Mouse (Mus musculus) limb, embryonic 12.5 days (tissue): ENCODE measurements around the gene Dglucy. TPM values are rescaled to one million over a fixed set of nuclear protein-coding genes. Genes with fewer than 3 reads are reported as not detected.

ENCODE experiments used
- ATAC-seq: fragments of 200-750 bp; cut with Nextera tagmentation; 2 replicates; pipeline ENCODE4 v1.8.0; 2017; ENCODE audit warnings: low read depth, moderate TSS enrichment; ENCODE audit not compliant: insufficient number of reproducible peaks, insufficient read depth, low FRiP score, low TSS enrichment
- H3K27ac ChIP-seq: fragments of 300-500 bp; sonication (generic); 2 replicates; pipeline ENCODE4 v1.5.1; 2016; ENCODE audit warnings: mild to moderate bottlenecking, moderate library complexity
- H3K27me3 ChIP-seq: fragments of 300-500 bp; sonication (generic); 2 replicates; pipeline ENCODE4 v1.6.1; 2016; ENCODE audit warnings: mild to moderate bottlenecking, moderate library complexity
- H3K36me3 ChIP-seq: fragments of 300-500 bp; sonication (generic); 2 replicates; pipeline ENCODE4 v1.6.1; 2016; ENCODE audit warnings: mild to moderate bottlenecking, moderate library complexity
- H3K4me1 ChIP-seq: fragments of 300-500 bp; sonication (generic); replicated peaks from 2 replicates; pipeline ENCODE4 v1.6.1; 2016
- H3K4me2 ChIP-seq: fragments of 300-500 bp; sonication (generic); 2 replicates; pipeline ENCODE4 v1.6.1; 2016; ENCODE audit warnings: mild to moderate bottlenecking, moderate library complexity
- H3K4me3 ChIP-seq: fragments of 300-500 bp; sonication (generic); replicated peaks from 2 replicates; pipeline ENCODE4 v1.5.1; 2016; ENCODE audit warnings: mild to moderate bottlenecking
- H3K9ac ChIP-seq: fragments of 300-500 bp; sonication (generic); replicated peaks from 2 replicates; pipeline ENCODE4 v1.6.1; 2016; ENCODE audit warnings: mild to moderate bottlenecking, moderate library complexity
- H3K9me3 ChIP-seq: fragments of 300-500 bp; sonication (generic); 2 replicates; pipeline ENCODE4 v1.6.1; 2016; ENCODE audit warnings: mild to moderate bottlenecking, moderate library complexity
- WGBS: fragments of 180-500 bp; shearing (Covaris S2); methylation state at CpG from one replicate; pipeline ENCODE4 v1.1.7; 2016; 5-methylcytosine and 5-hydroxymethylcytosine counted together
- polyA plus RNA-seq: library from polyadenylated mRNA; unstranded; fragments of >200 nt; fragmentation: Nextera tagmentation; extraction: Ambion mirVana; gene quantifications from 2 replicates; pipeline ENCODE4 v1.2.1, GENCODE M21; 2016

The Dglucy gene
- polyA plus RNA-seq, 1 experiment from 2014 or later, result 1.5 TPM

DNA sequence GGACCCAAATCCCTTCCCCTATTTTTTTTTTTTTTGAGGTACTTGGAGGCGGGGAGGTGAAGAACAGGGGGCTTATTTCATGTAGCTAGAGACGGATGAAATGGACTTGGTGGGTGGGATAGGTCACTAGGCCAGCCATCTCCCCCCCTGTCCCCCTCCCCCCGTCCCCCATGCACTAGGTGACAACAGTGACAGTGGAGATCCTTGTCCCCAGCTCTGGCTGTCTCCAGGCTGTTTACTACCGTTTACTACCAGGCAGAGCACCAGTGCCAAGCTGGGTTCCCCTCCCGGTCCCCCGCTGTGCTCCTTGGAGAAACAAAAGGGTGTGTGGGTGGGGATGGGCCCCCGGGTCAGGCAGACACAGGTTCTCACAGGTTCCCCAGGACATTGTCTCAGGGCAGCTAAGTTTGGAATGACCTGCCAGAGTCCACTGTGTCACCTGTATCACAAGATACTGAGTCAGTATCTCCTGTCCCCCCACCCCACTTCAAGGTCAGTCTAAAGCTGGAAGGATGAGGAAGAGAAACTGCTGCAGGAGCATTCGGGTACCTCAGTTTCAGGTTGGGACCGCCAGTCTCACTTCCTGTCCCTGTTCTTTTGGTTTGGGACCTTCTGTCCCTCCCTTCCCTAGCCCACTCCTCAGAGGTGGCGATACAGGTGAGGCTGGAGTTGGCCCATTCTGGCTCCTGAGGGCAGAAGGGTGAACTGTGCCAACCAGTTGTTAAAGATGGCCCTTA lies 129.6 kb downstream of the Dglucy start:
- Histone ChIP-seq H3K9me3 (no peaks in the 10 kb centered on the region), H3K27ac (no peak overlapping the region), H3K36me3 (no peaks in the 10 kb centered on the region), H3K27me3 (peaks cover 39% of the 10 kb centered on the region), H3K4me2 (peak overlapping the region; percentile 91), H3K9ac (no peak overlapping the region), H3K4me1 (peaks cover 37% of the 10 kb centered on the region), H3K4me3 (peak overlapping the region; percentile 49)
- WGBS, result 24% methylated on average over 10 of the region's 10 CpGs
- ATAC-seq, result 0 out of 2 replicates have a peak, but pooled peaks have one; percentile 23

GRCm38 (mm10) chr12:100909765-100910164 lies 130.9 kb downstream of the Dglucy start:
- H3K27ac ChIP-seq, result no peak overlapping the region
- no peaks in the 10 kb centered on the region for H3K36me3 ChIP-seq
- WGBS, result 65% methylated on average over 6 of the region's 6 CpGs
- H3K9ac ChIP-seq, result no peak overlapping the region
- H3K4me3 ChIP-seq, result no peak overlapping the region
- peaks cover 37% of the 10 kb centered on the region for H3K4me1 ChIP-seq
- peaks cover 39% of the 10 kb centered on the region for H3K27me3 ChIP-seq
- no peak overlapping the region for H3K4me2 ChIP-seq
- no peak for ATAC-seq
- no peaks in the 10 kb centered on the region for H3K9me3 ChIP-seq

GRCm38 (mm10) chr12:100910731-100911130 lies 131.9 kb downstream of the Dglucy start:
- Histone ChIP-seq H3K27me3 (peaks cover 38% of the 10 kb centered on the region), H3K4me3 (no peak overlapping the region), H3K9ac (no peak overlapping the region), H3K9me3 (no peaks in the 10 kb centered on the region), H3K4me1 (peaks cover 37% of the 10 kb centered on the region), H3K27ac (no peak overlapping the region), H3K4me2 (no peak overlapping the region), H3K36me3 (no peaks in the 10 kb centered on the region)
- 64% methylated on average over 12 of the region's 12 CpGs for WGBS
- no peak for ATAC-seq

- peaks cover 7% of the 10 kb centered on the region for H3K36me3 ChIP-seq
- WGBS, result 81% methylated on average over 15 of the region's 15 CpGs
- H3K4me2 ChIP-seq, result no peak overlapping the region
- no peak overlapping the region for H3K4me3 ChIP-seq
- H3K9ac ChIP-seq, result no peak overlapping the region
- H3K9me3 ChIP-seq, result no peaks in the 10 kb centered on the region
- H3K27ac ChIP-seq, result no peak overlapping the region
- ATAC-seq, result no peak
- H3K27me3 ChIP-seq, result no peaks in the 10 kb centered on the region
- H3K4me1 ChIP-seq, result no peaks in the 10 kb centered on the region
Observed at GRCm38 (mm10) chr12:100924646-100925339, 145.9 kb downstream of the Dglucy start.

- 71% methylated on average over 14 of the region's 14 CpGs for WGBS
- no peak overlapping the region for H3K27ac ChIP-seq
- no peak overlapping the region for H3K4me3 ChIP-seq
- H3K9ac ChIP-seq, result no peak overlapping the region
- peaks cover 7% of the 10 kb centered on the region for H3K36me3 ChIP-seq
- no peak overlapping the region for H3K4me2 ChIP-seq
- 0 out of 2 replicates have a peak, but pooled peaks have one; percentile 44 for ATAC-seq
- H3K27me3 ChIP-seq, result no peaks in the 10 kb centered on the region
- no peaks in the 10 kb centered on the region for H3K4me1 ChIP-seq
- no peaks in the 10 kb centered on the region for H3K9me3 ChIP-seq
Observed at GRCm38 (mm10) chr12:100925644-100926619, 147.1 kb downstream of the Dglucy start.

GRCm38 (mm10) chr12:100928286-100928685 lies 149.4 kb downstream of the Dglucy start:
- Histone ChIP-seq H3K9ac (no peak overlapping the region), H3K27ac (no peak overlapping the region), H3K4me2 (no peak overlapping the region), H3K4me1 (no peaks in the 10 kb centered on the region), H3K9me3 (no peaks in the 10 kb centered on the region), H3K4me3 (no peak overlapping the region), H3K27me3 (no peaks in the 10 kb centered on the region), H3K36me3 (peaks cover 11% of the 10 kb centered on the region)
- ATAC-seq, result no peak
- WGBS, result 88% methylated on average over 9 of the region's 9 CpGs

GRCm38 (mm10) chr12:100931653-100932052 lies 152.8 kb downstream of the Dglucy start:
- Histone ChIP-seq H3K36me3 (peaks cover 11% of the 10 kb centered on the region), H3K27ac (no peak overlapping the region), H3K27me3 (no peaks in the 10 kb centered on the region), H3K4me3 (no peak overlapping the region), H3K4me2 (no peak overlapping the region), H3K4me1 (no peaks in the 10 kb centered on the region), H3K9me3 (no peaks in the 10 kb centered on the region), H3K9ac (no peak overlapping the region)
- no peak for ATAC-seq
- 93% methylated on average over 14 of the region's 14 CpGs for WGBS

- peaks cover 4% of the 10 kb centered on the region; the same call in 1 of the 2 replicates for H3K36me3 ChIP-seq
- WGBS, result 84% methylated on average over 5 of the region's 5 CpGs
Observed at GRCm38 (mm10) chr12:100934796-100935195, 155.9 kb downstream of the Dglucy start.

GRCm38 (mm10) chr12:100936116-100936515 lies 157.3 kb downstream of the Dglucy start:
- Histone ChIP-seq H3K36me3 (peaks cover 9% of the 10 kb centered on the region; the same call in 1 of the 2 replicates), H3K27ac (no peak overlapping the region), H3K27me3 (no peaks in the 10 kb centered on the region), H3K4me3 (no peak overlapping the region), H3K4me2 (no peak overlapping the region), H3K9ac (no peak overlapping the region), H3K4me1 (peaks cover 7% of the 10 kb centered on the region), H3K9me3 (no peaks in the 10 kb centered on the region)
- ATAC-seq, result 0 out of 2 replicates have a peak, but pooled peaks have one; percentile 40
- WGBS, result 8% methylated on average over 2 of the region's 2 CpGs

More at GRCm38 (mm10) chr12:100934796-100935195, 155.9 kb downstream of the Dglucy start:
- Histone ChIP-seq H3K4me1 (peaks cover 7% of the 10 kb centered on the region), H3K27ac (no peak overlapping the region), H3K9ac (no peak overlapping the region), H3K9me3 (no peaks in the 10 kb centered on the region), H3K4me3 (no peak overlapping the region), H3K27me3 (no peaks in the 10 kb centered on the region), H3K4me2 (no peak overlapping the region)
- ATAC-seq, result no peak

DNA sequence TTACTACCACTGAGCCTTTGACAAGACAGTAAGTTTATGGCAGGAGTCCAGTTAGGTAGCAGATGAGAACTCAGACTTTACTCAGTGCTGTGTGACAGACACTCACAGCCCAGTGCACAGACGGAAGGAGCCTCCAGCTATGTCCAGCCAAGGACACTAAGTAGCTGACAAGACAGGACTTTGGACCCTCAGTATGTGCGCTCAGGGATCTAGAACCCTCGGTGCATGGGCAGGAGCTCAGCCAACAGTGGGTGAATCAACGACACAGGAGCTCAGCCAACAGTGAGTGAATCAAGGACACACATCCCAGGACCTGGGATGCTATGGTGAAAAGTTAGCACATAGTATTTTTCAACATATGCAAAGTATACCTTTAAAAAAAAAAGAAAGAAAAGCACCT lies 157.9 kb downstream of the Dglucy start:
- H3K4me2 ChIP-seq, result no peak overlapping the region
- no peak overlapping the region for H3K9ac ChIP-seq
- H3K36me3 ChIP-seq, result peaks cover 10% of the 10 kb centered on the region; the same call in 1 of the 2 replicates

More for the DNA sequence above, 157.9 kb downstream of the Dglucy start:
- ATAC-seq, result no peak
- no peaks in the 10 kb centered on the region for H3K27me3 ChIP-seq
- H3K9me3 ChIP-seq, result no peaks in the 10 kb centered on the region
- no peak overlapping the region for H3K27ac ChIP-seq
- H3K4me3 ChIP-seq, result no peak overlapping the region
- H3K4me1 ChIP-seq, result peaks cover 7% of the 10 kb centered on the region
- 93% methylated on average over 4 of the region's 4 CpGs for WGBS
